In genomic region chr12:8499871-8500596, GRCm38 (mm10) we compare ENCODE assay signal across 7 mouse cellular contexts. TPM values are rescaled to one million over a fixed set of nuclear protein-coding genes. Genes with fewer than 3 reads are reported as not detected.
DNase-seq lines count a peak whose midpoint lies in the region; ATAC-seq and TF ChIP-seq lines count a peak whose summit lies in the region.

Rhob (minus strand) TSS chr12:8500009.

- peak; percentile 94 for ATAC-seq in intestine, postnatal 0 days
- peak; percentile 98 for ATAC-seq in midbrain, embryonic 12.5 days (ENCODE audit: low FRiP score, low read depth)

- TF ChIP-seq POLR2A in small intestine, adult 2 months (IDR thresholded peaks at IDR 0.05; ENCODE audit: low read depth, low read length), result peak; percentile 100

- intact Hi-C loops in left cerebral cortex, postnatal 4 days (cut with DNase I), result no loop called here

- no peaks in the 10 kb centered on the region for H3K9me3 ChIP-seq in intestine, postnatal 0 days (ENCODE audit: control insufficient read depth)
- no peaks in the 10 kb centered on the region for H3K9me3 ChIP-seq in midbrain, embryonic 12.5 days

- under 1% methylated on average over 56 of the region's 56 CpGs for WGBS in intestine, postnatal 0 days
- WGBS in midbrain, embryonic 12.5 days, result under 1% methylated on average over 56 of the region's 56 CpGs
- under 1% methylated on average over 56 of the region's 56 CpGs for WGBS in small intestine, adult 2 months

- peak within 1 kb of the TSS; percentile 90 for H3K4me3 ChIP-seq in intestine, postnatal 0 days (ENCODE audit: low read depth, low read length)
- peak within 1 kb of the TSS; percentile 87 for H3K4me3 ChIP-seq in midbrain, embryonic 12.5 days
- H3K4me3 ChIP-seq in small intestine, adult 2 months (ENCODE audit: low read depth, low read length), result peak within 1 kb of the TSS; percentile 76

- no peaks in the 10 kb centered on the region for H3K27me3 ChIP-seq in intestine, postnatal 0 days (replicated peaks; ENCODE audit: control insufficient read depth, insufficient read depth, low read length)
- H3K27me3 ChIP-seq in midbrain, embryonic 12.5 days, result no peaks in the 10 kb centered on the region
- H3K27me3 ChIP-seq in small intestine, adult 2 months (ENCODE audit: control insufficient read depth, insufficient read depth, low read length), result no peaks in the 10 kb centered on the region

- H3K9ac ChIP-seq in intestine, postnatal 0 days (ENCODE audit: low read depth, low read length), result peak within 1 kb of the TSS; percentile 98
- H3K9ac ChIP-seq in midbrain, embryonic 12.5 days (replicated peaks), result peak within 1 kb of the TSS; percentile 98

- TF ChIP-seq CTCF in intestine, postnatal 0 days (IDR thresholded peaks at IDR 0.05; ENCODE audit: low read depth), result no peak
- no peak for TF ChIP-seq CTCF in small intestine, adult 2 months (IDR thresholded peaks at IDR 0.05; ENCODE audit: extremely low read depth, insufficient read length, insufficient replicate concordance, low read depth, low read length)

- no peaks in the 10 kb centered on the region for H3K36me3 ChIP-seq in intestine, postnatal 0 days (ENCODE audit: control insufficient read depth, insufficient read depth)
- H3K36me3 ChIP-seq in midbrain, embryonic 12.5 days, result no peaks in the 10 kb centered on the region
- peaks cover 3% of the 10 kb centered on the region for H3K36me3 ChIP-seq in small intestine, adult 2 months (ENCODE audit: control insufficient read depth, insufficient read depth, low read length)

- H3K4me1 ChIP-seq in intestine, postnatal 0 days (replicated peaks; ENCODE audit: control insufficient read depth, insufficient read depth, low read length), result peaks cover 13% of the 10 kb centered on the region; the same call in 1 of the 2 replicates
- peaks cover 39% of the 10 kb centered on the region for H3K4me1 ChIP-seq in midbrain, embryonic 12.5 days
- H3K4me1 ChIP-seq in small intestine, adult 2 months (ENCODE audit: control insufficient read depth, insufficient read depth, insufficient read length, low read length), result peaks cover 6% of the 10 kb centered on the region

- DNase-seq in adrenal gland, adult 8-10 months, result peak; percentile 99
- DNase-seq in embryo, embryonic 9.5 days (ENCODE audit: extremely low spot score), result peak; percentile 92
- no peak for DNase-seq in gonadal fat pad, adult 2 months (ENCODE audit: low read depth)
- peak; percentile 97 for DNase-seq in left cerebral cortex, postnatal 4 days

- peak within 1 kb of the TSS; percentile 96 for H3K4me2 ChIP-seq in intestine, postnatal 0 days (replicated peaks; ENCODE audit: low read depth)
- peak within 1 kb of the TSS; percentile 74 for H3K4me2 ChIP-seq in midbrain, embryonic 12.5 days (replicated peaks)

- H3K27ac ChIP-seq in intestine, postnatal 0 days (ENCODE audit: low read depth, low read length), result peak within 1 kb of the TSS; percentile 99
- H3K27ac ChIP-seq in midbrain, embryonic 12.5 days (replicated peaks), result peak within 1 kb of the TSS; percentile 100
- H3K27ac ChIP-seq in small intestine, adult 2 months (ENCODE audit: insufficient read depth, low read depth, low read length), result peak within 1 kb of the TSS; percentile 94

RNA-seq across cellular contexts. Expression of gene Rhob, which starts in this region (rescaled TPM):
- total RNA-seq in adrenal gland, adult 8-10 months (2022), result 100 to 1,000 TPM; 196 to 244 (median 223) TPM
- polyA plus RNA-seq in gonadal fat pad, adult 2 months (2012; rRNA removed), result 225 and 240 TPM in 2 replicates
- polyA plus RNA-seq in intestine, postnatal 0 days (2015; fragmentation: Nextera tagmentation; extraction: Ambion mirVana), result 28.8 and 29.7 TPM in 2 replicates
- total RNA-seq in left cerebral cortex, postnatal 4 days (2021), result 100 to 1,000 TPM; 220 to 231 TPM
- 65.2 and 72.0 TPM in 2 replicates for polyA plus RNA-seq in midbrain, embryonic 12.5 days (2016; fragmentation: Nextera tagmentation; extraction: Ambion mirVana)
- 101 and 242 TPM in 2 replicates for polyA plus RNA-seq in small intestine, adult 2 months (2012; rRNA removed)
